Mouse (Mus musculus): ENCODE measurements around the gene Lyrm9. TPM values are rescaled to one million over a fixed set of nuclear protein-coding genes. Genes with fewer than 3 reads are reported as not detected.

Gene Lyrm9
- polyA plus RNA-seq, 1 experiment from 2014 or later = 16.6 TPM

Other genes starting within 250 kb of the Lyrm9 start
- 27.5 and 34.4 TPM in 2 replicates for gene Nlk, start 129.2 kb upstream of the Lyrm9 start, polyA plus RNA-seq (2014; fragmentation: Nextera tagmentation; extraction: Ambion mirVana)
- gene Ccnq, start 74.9 kb upstream of the Lyrm9 start, polyA plus RNA-seq (2014; fragmentation: Nextera tagmentation; extraction: Ambion mirVana) = 32.3 and 33.2 TPM in 2 replicates
- gene Nos2, start 94.2 kb downstream of the Lyrm9 start, polyA plus RNA-seq (2014; fragmentation: Nextera tagmentation; extraction: Ambion mirVana) = 0.42 and 0.80 TPM in 2 replicates
- gene Lgals9, start 158.4 kb downstream of the Lyrm9 start, polyA plus RNA-seq (2014; fragmentation: Nextera tagmentation; extraction: Ambion mirVana) = 6.8 and 7.7 TPM in 2 replicates